Mouse (Mus musculus): ENCODE measurements around the gene Nudt22.

DNA sequence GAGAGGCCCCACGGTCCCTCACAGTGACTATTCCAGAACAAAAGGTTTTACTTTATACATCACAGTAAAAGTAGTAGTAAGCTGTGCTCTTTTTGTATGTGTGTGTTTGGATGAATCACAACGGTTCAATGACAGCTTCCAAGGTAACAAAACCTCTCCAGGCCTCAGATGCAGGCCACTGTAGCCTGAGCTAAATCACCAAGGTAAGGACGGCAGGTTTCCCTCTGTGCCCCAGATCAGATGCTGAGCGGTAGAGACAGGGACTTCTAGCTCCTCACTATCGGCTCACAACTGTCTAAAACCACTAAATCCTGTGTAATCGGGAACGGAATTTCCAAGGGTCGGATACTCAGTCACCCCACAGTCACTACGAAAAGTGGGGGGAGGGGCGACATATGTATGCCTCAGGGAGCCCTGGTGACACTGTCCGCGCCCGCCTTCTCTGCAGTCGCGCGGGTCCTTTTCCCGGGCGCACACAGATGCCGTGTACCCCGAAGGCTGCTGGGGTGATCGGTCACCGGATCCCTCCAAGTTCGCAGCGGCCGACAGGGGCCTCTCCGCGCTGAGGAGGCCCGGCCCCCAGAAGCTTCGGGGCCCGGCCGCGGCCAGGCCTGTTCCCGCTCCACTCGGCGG lies 43.3 kb upstream of the Nudt22 start:
- no peak for TF ChIP-seq CTCF (IDR thresholded peaks at IDR 0.05; ENCODE audit: low read depth, low read length)
- no peak for TF ChIP-seq TAL1 (conservative IDR thresholded peaks at IDR 0.05; ENCODE audit: low read depth, low read length)

All from G1E (cell line).